Mouse (Mus musculus) activated CD4-positive, CD25-positive, alpha-beta regulatory T cell, adult 4 months (primary cell): Measurements from ENCODE around the gene Sowaha. TPM values are rescaled to one million over a fixed set of nuclear protein-coding genes. Genes with fewer than 3 reads are reported as not detected.

Experiments used
- ATAC-seq: one replicate; pipeline ENCODE4 v1.8.0; 2017
- polyA plus RNA-seq, 2 experiments: library from polyadenylated mRNA; unstranded; fragments of 100-300 nt; shearing (Covaris generic); gene quantifications; one replicate each; pipeline ENCODE4 v1.2.1; 2017

The Sowaha gene
- polyA plus RNA-seq, 2 experiments from 2014 or later = not detected

DNA sequence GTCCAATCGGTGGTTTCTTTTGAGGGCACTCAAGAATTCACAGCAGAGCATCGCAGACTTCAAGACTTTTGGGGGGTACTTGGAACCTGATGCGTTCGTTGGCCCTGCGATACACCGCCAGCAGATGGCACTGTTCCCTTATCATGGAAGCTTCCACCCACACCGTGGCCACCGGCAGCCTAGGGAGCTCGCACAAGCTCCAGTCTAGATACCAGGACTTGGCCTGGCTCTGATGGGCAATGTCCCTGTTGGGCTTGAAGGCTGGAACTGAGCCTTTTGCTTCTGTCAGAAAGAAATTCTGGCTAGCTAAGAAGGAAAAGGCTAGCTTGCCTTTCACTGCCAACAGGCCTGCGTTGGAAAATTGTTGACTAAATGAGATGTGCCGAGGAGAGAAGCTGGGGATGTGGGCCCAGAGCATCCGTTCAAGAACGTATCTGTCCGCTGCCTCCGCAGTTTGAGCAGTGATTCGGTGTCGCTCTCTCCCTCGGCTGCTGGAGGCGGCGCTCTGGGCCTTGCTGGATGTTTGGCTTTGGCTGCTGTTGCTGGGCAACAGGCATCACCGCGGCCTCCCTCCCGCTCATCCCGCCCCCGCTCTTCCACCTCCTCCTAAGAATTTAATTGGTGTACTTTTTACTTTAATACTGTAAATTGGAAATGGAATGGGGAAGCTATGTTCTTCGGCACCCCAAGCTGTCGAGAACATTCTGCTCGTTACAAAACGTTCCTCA, 9.9 kb downstream of the Sowaha start, which contains the start of gene Gm9837:
Gene Gm9837, minus strand, starts transcription at position 512 of the 728 bp plus-strand sequence.
- ATAC-seq = peak; percentile 71

DNA sequence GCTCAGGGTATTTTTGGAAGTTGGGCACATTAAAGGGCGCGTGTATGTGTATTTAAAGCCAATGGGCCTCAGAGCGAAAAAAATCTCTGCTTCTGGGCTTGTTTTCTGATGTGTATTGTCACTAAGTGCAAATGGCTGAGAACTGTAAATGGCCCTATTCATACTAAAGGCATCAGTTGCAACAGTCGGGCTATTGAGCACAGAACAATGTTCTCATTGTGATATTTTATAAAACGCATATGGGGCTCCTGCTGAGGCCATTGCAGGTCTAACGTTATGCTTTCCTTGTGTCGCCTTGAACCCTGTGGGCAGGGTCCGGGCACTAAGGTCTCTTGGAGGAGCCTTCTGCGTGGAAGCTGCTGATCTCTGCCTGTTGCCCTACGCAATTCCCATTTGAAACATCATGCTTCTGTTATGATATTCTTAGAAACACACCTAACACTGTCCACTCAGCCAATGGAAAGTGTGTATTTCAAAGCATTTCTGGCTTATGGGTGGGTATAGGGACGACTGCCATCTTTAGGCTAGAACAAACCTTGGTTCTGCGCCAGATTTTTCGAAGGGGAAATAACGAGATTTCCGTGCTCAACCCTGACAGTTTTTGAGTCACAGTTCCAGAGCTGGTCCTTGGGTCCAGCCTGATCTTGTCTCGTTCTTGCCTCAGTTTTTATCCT, 10.6 kb downstream of the Sowaha start:
- no peak for ATAC-seq

DNA sequence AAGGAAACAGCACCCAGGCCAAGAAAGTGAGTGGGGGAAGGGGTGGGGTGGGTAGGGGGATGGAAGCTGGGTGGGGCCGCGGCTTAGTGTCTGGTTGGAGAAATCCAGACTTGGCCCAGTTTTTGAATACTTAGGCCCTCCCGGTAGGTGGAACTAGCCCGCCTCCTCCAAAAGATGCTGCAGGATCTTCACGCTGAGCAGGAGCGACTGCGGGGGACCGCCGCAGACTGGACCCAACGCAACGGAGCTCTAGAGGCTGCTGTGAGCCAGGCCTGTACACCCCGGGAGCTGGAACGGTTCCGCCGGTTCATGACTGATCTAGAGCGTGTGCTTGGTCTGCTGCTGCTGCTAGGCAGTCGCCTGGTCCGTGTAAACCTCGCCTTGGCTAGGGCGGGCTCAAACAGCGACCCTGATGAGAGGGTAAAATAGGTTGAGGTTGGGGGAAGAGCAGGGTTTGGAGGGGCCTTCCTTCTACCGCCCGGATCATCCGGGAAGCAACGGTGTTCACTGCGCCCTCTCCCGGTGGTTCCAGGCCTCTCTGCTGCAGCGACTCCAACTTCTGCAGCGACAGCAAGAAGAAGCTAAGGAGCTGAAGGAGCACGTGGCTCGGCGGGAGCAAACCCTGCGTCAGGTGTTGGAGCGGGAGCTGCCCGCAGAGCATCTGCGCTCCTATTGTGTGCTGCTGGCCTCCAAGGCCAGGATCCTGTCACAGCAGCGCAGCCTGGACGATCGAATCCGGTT, 13.7 kb downstream of the Sowaha start:
- ATAC-seq = no peak

DNA sequence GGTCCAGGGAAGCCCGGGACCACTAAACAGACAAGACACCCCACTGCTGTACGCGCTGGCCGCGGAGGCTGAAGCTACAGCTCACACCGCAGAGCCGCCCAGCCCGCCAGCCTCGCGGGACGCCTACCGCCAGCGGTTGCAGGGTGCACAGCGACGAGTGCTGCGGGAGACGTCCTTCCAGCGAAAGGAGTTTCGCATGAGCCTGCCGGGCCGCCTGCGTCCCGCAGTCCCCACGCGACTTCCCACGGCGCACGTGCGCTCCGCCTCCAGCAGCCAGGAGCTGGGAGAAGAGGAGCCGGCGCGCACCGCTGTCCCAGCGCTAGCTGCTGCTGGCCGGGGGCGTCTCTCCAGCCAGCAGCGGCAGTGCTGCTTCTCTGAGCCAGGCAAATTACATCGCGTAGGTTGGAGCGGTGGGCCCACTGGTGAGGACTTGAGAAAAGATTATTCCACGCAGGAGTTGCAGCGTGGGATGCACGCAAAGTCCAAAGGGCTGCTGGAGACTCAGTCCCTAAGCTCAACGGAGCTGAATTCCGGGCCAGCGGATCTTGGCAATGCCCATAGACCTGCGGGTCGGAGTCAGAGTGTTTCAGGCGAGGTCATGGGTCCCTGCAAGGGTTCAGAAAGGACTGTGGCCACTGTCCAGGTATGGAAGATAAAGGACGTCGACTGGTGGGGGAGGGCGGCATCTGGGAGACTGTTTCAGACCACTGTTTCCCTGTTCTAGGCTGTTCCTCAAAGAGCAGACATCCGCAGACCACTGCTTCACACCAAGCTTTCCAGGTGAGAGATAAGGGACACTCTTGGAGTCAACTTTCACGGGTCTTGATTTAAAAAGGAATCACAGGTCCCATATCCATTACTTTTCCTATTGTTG, 16.3 kb downstream of the Sowaha start:
- no peak for ATAC-seq

DNA sequence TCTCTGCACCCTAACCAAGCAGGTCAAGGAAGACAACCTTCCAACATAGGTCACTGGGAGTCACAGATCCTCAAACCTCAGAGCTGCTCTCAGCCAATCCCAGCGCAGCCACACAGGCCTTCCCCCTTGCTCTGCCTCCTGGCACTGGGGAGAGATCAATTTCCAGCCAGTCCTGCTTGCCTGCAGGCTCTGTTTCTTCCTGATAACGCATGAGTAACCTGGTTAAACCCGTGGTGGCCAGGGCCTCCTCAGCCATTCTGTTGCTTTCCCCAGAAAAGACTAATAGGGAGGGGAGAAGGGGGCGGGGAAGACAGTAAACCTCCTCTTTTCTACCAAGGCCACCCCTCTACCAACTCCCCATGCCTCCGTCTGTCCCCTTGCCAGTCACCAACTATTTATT, 18.3 kb downstream of the Sowaha start:
- ATAC-seq = no peak

DNA sequence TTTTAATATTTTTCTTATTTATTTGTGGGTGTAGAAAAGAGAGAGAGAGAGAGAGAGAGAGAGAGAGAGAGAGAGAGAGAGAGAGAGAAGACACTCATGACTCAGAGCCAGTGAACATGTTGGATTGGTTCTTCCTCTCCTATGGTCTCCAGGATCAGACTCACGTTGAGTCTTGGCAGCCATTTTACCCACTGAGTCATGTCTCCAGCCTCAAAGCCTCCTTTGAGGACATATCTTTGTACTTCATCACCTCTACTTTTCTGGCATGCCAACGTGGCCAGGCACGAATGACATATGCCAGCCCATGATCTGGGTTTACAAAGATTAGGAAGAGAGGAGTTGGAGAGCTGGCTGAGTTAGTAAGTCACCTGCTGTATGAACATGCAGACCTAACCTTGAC, 19.9 kb downstream of the Sowaha start:
- ATAC-seq = no peak

DNA sequence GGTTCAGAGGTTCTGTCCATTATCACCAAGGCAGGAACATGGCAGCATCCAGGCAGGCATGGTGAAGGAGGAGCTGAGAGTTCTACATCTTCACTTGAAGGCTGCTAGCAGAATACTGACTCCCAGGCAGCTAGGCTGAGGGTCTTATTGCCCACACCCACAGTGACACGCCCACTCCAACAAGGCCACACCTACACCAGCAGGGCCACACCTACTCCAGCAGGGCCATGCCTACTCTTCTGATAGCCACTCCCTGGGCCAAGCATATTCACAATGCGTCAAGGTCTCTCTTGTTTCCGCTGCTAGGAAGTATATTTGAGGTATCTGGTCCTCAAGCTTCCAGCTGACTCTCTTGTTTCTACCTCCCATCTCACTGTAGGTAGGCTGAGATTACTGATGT, 21.1 kb downstream of the Sowaha start:
- ATAC-seq = no peak

DNA sequence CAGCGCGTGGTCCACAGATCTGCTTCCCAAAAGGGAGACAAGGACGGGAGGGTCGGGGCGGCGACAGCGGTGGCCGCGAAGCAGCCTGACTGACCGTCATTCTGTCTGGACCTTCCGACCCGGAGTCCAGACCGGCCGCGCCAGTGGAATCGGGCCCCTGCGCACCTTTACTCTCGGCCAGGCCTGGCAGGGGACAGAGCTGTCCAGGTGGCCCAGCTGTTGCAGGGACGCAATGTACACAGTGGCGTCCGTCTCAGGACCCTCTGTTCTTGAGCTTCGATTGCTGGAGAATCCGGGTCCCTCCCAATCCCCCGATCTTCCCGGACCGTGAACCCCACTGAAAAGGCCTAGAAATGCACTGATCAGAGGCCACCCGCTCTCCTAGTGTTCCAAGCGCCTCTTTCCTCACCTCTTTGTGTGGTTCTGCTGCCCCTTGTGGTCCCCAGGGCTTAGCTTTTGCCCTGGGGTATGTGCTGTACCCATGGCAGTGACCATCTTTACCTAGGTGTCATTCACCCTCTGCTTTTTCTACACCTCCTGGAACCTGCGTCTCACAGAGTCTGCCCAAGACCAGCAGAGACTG, 22.6 kb downstream of the Sowaha start:
- ATAC-seq = no peak

DNA sequence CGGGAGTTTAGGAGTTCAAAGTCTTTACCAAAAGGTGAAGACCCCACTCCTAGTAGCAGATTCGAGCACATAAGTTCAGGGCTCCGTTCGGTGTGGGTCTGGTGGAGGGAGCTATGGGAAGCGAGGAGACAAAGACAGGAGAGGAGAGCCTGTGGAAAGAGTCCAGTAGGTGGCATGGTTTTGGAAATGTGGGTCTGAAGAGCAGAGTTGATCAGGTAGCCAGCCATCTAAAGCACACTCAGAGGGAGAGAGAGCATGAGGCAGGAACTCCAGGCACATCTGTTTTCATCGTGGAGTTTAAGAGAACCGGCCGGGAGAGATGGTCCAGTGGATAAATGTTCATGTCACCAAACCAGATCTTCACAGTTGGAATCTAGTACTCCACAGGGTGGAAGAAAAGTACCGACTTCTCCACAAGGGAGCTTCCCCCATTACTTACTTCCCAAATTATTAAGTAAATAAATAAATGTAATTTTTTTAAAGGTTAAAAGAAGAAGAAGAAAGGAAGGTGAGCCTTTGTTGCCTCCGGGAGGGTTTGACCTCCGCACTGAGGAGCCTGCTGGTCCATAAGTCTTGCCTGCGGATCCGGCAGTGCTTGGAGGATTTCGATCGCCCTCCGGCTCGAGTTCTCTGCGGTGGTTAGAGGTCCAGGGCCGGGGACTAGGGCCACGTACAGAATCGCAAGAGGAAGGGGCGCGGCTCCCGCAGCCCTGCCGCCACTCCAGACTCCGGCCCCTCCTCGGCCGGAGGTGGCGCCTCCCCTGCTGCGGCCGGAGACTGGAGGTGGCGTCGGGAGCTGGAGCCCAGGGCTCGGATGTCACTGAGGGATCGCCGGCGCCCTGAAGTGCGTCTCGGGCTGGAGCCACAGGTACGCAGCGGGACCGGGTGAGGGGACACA, 23.4 kb downstream of the Sowaha start, which contains the start of the genes Gm10447 and Shroom1:
Gene Gm10447, minus strand, starts transcription at position 637 of the 898 bp plus-strand sequence.
Gene Shroom1, plus strand, starts transcription at position 732 of the 898 bp plus-strand sequence.
- no peak for ATAC-seq

DNA sequence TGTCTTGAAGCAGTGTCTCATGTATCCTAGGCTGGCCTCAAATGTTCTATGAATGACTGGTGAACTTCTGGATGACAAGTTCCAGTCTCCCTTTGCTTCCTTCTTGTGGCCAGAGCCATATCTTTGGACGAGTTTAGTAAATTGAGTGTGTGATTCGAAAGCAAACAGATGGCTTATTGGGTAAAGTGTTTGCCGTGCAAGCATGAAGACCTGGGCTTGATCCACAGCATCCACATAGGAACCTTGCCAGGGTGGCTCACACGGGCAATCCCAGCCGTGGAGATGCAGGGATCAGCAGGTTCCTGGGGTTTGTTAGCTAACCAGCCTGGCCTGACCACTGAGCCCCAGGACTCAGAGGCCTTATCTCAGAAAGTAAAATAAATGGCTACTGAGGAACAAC, 27.0 kb downstream of the Sowaha start:
- ATAC-seq = no peak

DNA sequence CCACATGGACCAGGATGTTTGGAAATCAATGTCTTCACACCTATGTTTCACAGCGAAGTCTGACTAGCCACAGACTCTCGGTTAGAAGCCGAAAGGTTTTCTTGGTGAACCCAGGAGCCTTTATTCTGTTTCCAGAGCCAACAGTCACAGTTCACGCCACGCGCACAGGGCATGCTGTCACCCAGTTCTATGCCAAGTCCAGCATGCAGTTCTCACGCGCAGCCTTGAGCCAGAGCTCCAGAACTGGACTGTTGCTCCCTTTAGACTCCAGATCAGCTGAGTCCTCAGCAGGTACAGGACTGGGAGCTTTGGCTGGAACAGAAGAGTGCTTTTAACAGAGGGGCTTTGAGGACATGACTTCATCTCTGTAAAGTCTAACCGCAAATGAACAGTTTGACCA, 27.7 kb downstream of the Sowaha start:
- ATAC-seq = no peak

DNA sequence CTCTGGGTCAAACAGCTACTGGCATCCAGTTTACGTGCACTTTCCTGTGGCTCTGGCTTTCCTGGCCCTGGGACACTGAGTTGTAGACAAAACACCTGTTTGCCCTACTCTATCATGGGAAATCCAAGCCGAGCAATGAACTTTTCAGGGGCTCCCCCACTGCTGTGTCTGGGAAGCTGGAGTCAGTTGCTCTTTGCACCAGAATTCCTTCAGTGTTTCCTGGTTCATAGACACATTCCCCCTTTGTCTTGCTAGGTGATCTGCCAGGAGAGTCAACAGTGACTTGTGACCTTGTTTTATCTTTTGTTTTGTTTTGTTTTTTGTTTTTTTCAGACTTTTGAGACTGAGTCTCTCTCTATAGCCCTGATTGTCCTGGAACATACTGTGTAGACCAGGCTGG, 28.7 kb downstream of the Sowaha start:
- ATAC-seq = no peak

DNA sequence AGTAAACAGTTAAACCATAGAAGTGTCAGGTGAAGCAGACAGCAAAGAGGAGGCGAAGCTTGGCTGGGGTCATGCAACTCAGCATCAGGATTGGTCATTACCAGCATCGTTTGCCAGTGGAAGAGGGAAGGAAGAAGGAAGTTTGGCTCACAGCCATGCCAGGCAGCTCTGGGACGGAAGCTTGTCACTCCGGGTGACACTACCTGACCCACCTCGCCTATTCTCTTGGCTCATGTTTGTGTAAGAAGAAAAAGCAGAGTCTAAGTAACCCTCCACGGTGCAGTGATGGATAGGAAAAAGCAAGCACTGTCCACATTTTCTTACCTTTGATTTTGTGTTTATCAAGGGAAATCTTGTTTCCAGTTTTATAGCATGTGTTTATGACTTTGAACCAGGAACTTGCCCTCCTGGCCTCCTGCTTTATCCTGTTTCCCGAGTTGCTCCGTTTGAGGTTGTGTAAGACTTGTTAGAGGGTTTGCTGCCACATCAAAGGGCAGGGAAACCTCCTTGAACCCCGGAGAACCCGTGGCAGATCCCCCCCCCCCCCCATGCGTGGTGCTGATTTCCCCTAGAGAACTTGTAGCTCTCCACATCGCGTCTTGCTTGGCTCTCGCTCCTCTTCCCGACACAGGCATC, 29.9 kb downstream of the Sowaha start:
- ATAC-seq = no peak

DNA sequence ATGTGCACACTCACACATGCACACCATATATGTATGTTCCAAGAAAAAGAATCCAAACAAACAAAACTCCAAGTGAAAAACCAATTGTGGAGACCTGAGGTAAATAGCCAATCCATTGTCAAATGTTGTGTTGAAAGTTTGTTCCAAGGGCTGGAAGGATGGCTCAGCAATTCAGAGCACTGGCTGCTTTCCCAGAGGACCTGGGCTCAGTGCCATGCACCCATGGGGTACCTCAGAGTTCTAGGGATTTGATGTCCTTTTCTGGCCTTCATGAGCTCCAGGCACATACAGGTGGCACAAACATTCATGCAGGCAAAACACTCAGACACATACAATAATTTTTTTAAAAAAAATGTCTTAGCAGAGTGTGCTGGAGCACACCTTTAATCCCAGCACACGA, 31.5 kb downstream of the Sowaha start:
- ATAC-seq = no peak

DNA sequence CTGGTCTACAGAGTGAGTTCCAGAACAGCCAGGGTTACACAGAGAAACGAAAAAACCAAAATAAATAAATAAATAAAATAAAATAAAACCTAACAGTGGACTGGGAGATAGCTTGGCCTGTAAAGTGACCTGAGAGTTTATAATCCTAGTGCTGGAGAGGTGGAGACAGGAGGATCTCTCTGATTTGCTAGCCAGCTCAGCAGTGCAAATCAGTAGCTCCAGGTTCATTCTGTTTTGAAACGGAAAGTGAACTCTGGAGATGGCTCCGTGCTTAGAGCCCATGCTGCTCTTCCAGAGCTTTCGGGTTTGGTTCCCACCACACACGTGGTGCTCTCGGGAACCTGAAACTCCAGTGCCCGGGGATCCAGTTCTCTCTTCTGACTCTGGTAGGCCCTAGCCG, 32.1 kb downstream of the Sowaha start:
- ATAC-seq = no peak

DNA sequence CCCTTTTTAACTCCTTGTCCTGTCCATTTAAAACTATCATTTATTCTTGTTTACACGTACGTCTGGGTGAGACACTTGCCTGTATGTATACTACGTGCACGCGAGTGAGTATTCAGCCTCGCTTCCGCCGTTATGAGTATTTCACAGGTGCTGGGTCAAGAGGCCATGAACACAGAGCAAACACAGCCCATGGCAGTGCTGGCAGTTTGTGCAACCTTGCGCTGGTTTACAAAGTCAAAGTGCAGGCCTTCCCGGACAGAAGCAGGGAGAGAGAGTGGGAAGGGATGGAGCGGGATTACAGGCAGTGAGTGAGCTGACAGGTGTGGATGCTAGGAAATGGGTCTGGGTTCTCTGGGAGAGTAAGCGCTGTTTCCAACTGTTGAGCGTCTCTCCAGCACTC, 33.9 kb downstream of the Sowaha start:
- no peak for ATAC-seq

DNA sequence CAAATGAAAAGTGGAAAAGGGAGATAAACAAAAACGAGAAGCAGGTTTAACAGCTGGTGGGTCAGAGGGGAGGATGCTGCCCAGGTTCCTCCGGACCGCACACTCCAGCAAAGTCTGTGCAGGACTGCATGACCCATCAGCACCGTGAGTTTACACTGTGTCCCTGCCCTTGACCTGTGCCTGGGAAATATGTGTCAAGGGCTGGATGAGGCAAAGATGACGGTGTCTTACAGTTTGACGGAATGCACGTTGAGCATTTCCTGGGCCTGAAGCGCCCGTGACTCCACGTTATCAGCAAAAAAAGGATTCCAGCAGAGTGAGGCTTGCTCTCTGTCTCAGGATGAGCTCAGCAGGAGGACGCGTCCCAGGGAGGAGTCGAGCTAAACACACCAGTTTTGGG, 34.5 kb downstream of the Sowaha start:
- ATAC-seq = no peak

DNA sequence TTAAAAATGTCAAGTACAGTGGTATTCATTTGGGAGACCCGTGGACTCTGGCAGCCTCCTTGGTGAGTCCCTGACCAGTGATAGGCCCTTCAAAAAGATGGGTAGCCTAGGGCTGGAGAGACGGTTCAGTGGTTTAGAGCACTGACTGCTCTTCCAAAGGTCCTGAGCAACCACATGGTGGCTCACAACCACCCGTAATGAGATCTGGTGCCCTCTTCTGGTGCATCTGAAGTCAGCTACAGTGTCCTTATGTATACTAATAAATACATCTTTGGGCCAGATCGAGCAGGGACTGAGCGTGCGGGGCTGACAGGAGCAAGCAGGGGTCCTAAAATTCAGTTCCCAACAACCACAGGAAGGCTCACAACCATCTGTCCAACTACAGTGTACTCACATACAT, 36.2 kb downstream of the Sowaha start:
- ATAC-seq = no peak

DNA sequence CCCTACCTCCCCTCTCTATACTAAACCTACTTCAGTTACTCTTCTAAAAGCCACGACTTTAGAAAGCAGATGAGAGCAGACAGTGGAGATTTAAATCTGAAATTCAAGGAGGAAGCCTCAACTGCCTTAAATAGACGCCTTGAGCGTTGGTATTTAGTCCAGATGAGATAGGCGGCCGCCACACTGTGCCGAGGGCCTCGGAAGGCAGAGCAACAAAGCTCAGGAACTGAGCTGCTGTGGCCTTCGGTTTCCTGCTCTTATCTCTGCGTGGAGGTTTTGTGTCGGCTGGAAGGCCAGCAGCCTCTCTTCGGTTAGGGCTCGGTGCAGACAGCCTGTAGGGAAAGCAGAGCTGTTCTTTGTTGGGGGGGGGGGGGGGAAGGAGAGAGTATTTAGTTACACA, 38.2 kb downstream of the Sowaha start:
- no peak for ATAC-seq

DNA sequence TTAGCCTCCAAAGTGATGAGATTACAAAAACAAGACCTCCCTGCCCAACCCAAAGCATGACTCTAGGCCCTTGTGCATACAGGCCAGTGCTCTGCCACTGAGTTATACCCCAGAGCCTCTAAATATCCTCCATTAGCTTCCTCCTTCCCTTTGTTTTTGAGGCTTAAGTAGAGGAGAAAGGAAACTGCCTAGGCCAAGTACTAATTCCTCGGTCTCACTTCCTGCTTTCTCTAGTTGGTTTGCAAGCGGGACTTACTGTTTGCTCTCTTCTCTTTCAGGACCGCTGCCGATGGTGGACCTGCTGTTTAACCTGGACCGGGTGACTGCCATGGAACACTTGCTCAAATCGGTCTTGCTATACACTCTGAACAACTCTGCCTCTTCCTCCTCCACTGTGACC, 43.7 kb downstream of the Sowaha start:
- ATAC-seq = no peak

DNA sequence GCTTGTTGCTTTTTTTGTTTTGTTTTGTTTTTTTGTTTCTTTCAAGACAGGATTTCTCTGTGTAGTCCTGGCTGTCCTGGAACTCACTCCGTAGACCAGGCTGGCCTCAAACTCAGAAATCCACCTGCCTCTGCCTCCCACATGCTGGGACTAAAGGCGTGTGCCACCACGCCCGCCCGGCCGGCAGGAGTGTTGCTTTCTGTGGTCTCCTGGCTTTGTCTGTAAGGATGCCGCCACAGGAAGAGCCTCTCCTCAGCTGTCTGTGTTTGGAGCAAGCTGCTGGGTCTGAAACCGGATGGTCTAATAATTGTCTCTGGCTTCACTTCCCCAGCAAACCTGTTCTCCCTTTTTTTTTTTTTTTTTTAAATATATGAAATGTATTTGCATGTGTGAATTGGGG, 44.6 kb downstream of the Sowaha start:
- no peak for ATAC-seq
